Mouse (Mus musculus) B cell, adult 62 days (primary cell): ENCODE results near the gene Nos3. TPM values are rescaled to one million over a fixed set of nuclear protein-coding genes. Genes with fewer than 3 reads are reported as not detected.

Experiments
- total RNA-seq: library from RNA; stranded (reverse); gene quantifications from 4 replicates; pipeline ENCODE4 v1.2.4, GENCODE M21; 2023

Nos3 gene
- total RNA-seq = 0.15 to 0.40 TPM in 2 of 4 replicates, not detected in the others

GRCm38 (mm10) chr5:24364508-24364907 lies at the start of gene Nos3:
Gene Nos3, plus strand, starts transcription at chr5:24364810.

DNA sequence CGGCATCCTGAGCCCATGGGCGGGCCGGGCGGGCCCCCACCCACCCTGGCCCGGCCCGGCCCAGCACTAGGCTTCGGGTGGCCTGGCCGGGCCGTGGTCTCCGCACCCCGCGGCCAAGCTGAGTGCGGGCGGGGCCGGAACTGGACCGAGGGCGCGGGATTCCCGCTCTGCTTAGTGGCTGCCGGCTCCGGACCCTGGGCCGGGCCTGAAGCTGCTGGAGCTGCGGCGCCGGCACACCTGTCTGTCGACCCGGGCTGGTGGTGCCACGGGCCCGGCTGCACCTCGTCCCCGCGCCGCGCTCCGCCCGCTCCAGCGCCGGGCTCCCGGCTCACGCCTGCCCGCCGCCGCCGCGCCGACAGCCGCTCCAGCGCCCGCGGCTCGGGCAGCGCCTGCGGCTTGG lies 13.3 kb upstream of the Nos3 start, which contains the start of gene Kcnh2:
Gene Kcnh2 (minus strand): TSS at position 327 of the 400 bp plus-strand sequence.

DNA sequence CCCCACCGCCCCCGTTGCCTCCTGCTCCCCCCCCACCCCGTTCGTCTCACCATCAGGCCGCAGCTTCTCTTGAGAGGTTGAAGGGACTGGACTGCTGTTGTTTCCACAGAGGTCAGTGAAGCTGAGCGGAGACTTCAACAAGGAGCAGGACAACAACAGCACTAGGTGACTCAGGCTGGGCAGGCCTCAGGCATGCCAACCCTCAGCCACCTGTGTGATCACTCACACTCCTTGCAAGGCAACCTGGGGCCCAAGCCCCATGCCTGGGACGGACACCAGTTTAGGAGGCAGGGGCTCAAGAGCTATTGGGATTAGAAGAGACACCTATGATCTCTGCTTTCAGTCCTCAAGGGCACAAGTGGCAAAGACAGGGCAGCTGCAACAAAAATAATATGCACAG lies 27.3 kb downstream of the Nos3 start, which contains the start of gene Atg9b:
Gene Atg9b (minus strand): TSS at position 280 of the 400 bp plus-strand sequence.

DNA sequence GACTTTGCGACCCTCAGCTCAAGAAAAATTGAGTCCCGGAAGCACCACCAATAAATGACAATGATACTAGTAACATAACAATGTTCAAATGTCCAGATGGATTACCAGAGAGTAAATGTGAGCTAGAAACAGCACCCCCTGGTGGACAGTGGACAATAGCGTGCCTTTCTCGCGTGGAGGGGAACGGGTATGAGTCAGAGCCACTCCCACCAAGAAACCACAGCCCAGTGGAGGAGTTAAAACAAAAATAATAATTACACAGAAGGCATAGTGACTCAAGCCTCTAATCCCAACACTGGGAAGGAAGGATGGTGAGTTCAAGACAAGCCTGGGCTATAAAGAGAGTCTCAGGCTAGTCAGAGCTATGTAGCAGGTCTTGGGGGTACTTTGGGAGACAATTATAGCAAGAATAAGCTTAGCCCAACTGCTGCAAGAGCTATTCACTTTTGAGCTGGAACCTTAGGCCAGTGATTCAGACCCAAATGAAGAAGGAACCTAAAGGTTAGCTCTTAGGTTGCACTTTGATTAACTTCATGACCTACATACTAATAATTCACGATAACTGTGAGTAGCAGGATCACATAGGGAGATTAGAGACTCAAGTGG lies 28.9 kb downstream of the Nos3 start, which contains the start of gene Abcb8:
Gene Abcb8 (plus strand): TSS at position 272 of the 606 bp plus-strand sequence.

GRCm38 (mm10) chr5:24413042-24413693 lies 48.6 kb downstream of the Nos3 start, which contains the start of gene Asic3:
Gene Asic3, plus strand, starts transcription at chr5:24413392.

DNA sequence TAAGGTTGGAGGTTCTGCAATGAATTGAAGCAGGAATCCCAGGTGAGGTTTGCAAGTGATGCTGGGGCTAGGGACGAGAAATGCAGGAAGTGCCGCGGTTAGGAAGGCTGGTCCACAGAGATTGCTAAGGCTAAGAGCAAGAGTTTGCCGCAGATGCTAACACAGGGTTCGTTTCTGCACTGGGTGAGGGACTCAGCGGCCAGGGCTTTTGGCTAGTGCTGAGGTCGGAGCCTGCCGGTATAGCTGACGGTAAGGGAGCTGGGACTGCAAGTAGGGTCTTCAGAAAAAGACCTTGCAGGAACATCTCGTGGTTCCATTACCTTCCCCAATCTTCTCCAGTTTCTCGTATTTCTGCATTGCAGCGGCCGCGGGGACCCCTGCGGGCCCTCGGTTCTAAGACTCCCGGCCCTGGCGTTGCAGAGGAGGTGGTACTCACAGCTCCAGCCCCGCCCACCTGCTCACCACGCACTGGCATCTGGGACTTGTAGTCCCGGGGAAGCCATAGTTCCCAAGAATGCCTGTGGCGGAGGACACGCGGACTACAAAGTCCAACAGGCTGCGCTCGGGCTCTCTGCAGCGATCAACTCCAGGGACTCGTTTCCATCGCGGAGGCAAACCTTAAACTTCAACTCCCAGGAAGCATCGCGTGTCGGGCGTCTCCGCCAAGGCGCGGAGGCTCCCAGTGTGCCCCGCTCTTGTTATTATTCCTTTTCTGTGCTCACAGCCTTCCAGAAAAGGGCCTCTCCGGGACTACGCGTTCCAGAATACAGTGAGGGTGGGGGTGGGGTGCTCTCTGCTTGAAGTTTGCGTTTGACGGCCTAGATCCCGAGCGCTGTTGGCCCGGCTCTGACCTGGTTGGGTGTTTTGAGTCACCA lies 58.8 kb downstream of the Nos3 start, which contains the start of the genes Cdk5 and Slc4a2:
Gene Cdk5 (minus strand): TSS at position 402 of the 875 bp plus-strand sequence.
Gene Slc4a2 (plus strand): TSS at position 709 of the 875 bp plus-strand sequence.

Other genes starting within 250 kb of the Nos3 start
- gene Nupl2, start 199.8 kb upstream of the Nos3 start, total RNA-seq = 13.7 to 16.9 TPM (median 16.0 TPM) in 4 replicates
- gene Kcnh2, start 13.2 kb upstream of the Nos3 start, total RNA-seq = not detected in 4 replicates
- not detected in 4 replicates for gene Atg9b, start 27.3 kb downstream of the Nos3 start, total RNA-seq
- gene Abcb8, start 28.9 kb downstream of the Nos3 start, total RNA-seq = 19.2 to 30.7 TPM (median 25.6 TPM) in 4 replicates
- 0.34 to 0.80 TPM (median 0.49 TPM) in 3 of 4 replicates, not detected in the other for gene Asic3, start 48.6 kb downstream of the Nos3 start, total RNA-seq
- gene Cdk5, start 58.7 kb downstream of the Nos3 start, total RNA-seq = 31.5 to 43.7 TPM (median 33.8 TPM) in 4 replicates
- 54.4 to 79.1 TPM (median 68.6 TPM) in 4 replicates for gene Slc4a2, start 59.0 kb downstream of the Nos3 start, total RNA-seq
- 89.9 to 105 TPM (median 103 TPM) in 4 replicates for gene Fastk, start 80.5 kb downstream of the Nos3 start, total RNA-seq
- gene Tmub1, start 83.0 kb downstream of the Nos3 start, total RNA-seq = 19.1 to 23.1 TPM (median 21.2 TPM) in 4 replicates
- gene Agap3, start 87.4 kb downstream of the Nos3 start, total RNA-seq = 41.8 to 52.0 TPM (median 49.9 TPM) in 4 replicates
- gene Gbx1, start 162.4 kb downstream of the Nos3 start, total RNA-seq = not detected in 4 replicates
- gene Asb10, start 176.2 kb downstream of the Nos3 start, total RNA-seq = not detected in 4 replicates
- not detected in 4 replicates for gene 4931409K22Rik, start 192.0 kb downstream of the Nos3 start, total RNA-seq
- gene Abcf2, start 212.7 kb downstream of the Nos3 start, total RNA-seq = 35.4 to 41.6 TPM (median 38.9 TPM) in 4 replicates
- 32.7 to 39.8 TPM (median 34.7 TPM) in 4 replicates for gene Chpf2, start 221.9 kb downstream of the Nos3 start, total RNA-seq